Mouse (Mus musculus) liver, embryonic 13.5 days (tissue): ENCODE results near the gene Samhd1. TPM values are rescaled to one million over a fixed set of nuclear protein-coding genes. Genes with fewer than 3 reads are reported as not detected.

Source experiments
- ATAC-seq: fragments of 200-750 bp; cut with Nextera tagmentation; 2 replicates; pipeline ENCODE4 v1.8.0; 2017; ENCODE audit warnings: low read depth, mild to moderate bottlenecking, moderate number of reproducible peaks, moderate library complexity
- DNase-seq: peaks from one replicate; pipeline ENCODE4 v3.0.0; 2022
- H3K27ac ChIP-seq: fragments of 300-500 bp; sonication (generic); 2 replicates; pipeline ENCODE4 v1.5.1; 2015; ENCODE audit warnings: moderate library complexity, mild to moderate bottlenecking, inconsistent platforms
- H3K27me3 ChIP-seq: fragments of 300-500 bp; sonication (generic); 2 replicates; pipeline ENCODE4 v1.6.1; 2015; ENCODE audit warnings: mild to moderate bottlenecking, inconsistent platforms
- H3K36me3 ChIP-seq: fragments of 300-500 bp; sonication (generic); 2 replicates; pipeline ENCODE4 v1.6.1; 2015; ENCODE audit warnings: mild to moderate bottlenecking, inconsistent platforms
- H3K4me1 ChIP-seq: fragments of 300-500 bp; sonication (generic); replicated peaks from 2 replicates; pipeline ENCODE4 v1.6.1; 2015; ENCODE audit warnings: inconsistent platforms
- H3K4me2 ChIP-seq: fragments of 300-500 bp; sonication (generic); 2 replicates; pipeline ENCODE4 v1.6.1; 2015; ENCODE audit warnings: inconsistent platforms, mild to moderate bottlenecking, moderate library complexity
- H3K4me3 ChIP-seq: fragments of 300-500 bp; sonication (generic); replicated peaks from 2 replicates; pipeline ENCODE4 v1.5.1; 2015; ENCODE audit warnings: mild to moderate bottlenecking, inconsistent platforms
- H3K9ac ChIP-seq: fragments of 300-500 bp; sonication (generic); 2 replicates; pipeline ENCODE4 v1.6.1; 2015; ENCODE audit warnings: mild to moderate bottlenecking, inconsistent platforms
- H3K9me3 ChIP-seq: fragments of 300-500 bp; sonication (generic); replicated peaks from 2 replicates; pipeline ENCODE4 v1.6.1; 2016; ENCODE audit warnings: inconsistent platforms
- WGBS: fragments of 180-500 bp; shearing (Covaris S2); methylation state at CpG from one replicate; pipeline ENCODE4 v1.1.7; 2015; ENCODE audit not compliant: insufficient replicate concordance; 5-methylcytosine and 5-hydroxymethylcytosine counted together
- polyA plus RNA-seq: library from polyadenylated mRNA; unstranded; fragments of >200 nt; fragmentation: Nextera tagmentation; extraction: Ambion mirVana; gene quantifications from 2 replicates; pipeline ENCODE4 v1.2.1, GENCODE M21; 2015

Gene Samhd1
- polyA plus RNA-seq, 1 experiment from 2014 or later: 19.4 TPM

DNA sequence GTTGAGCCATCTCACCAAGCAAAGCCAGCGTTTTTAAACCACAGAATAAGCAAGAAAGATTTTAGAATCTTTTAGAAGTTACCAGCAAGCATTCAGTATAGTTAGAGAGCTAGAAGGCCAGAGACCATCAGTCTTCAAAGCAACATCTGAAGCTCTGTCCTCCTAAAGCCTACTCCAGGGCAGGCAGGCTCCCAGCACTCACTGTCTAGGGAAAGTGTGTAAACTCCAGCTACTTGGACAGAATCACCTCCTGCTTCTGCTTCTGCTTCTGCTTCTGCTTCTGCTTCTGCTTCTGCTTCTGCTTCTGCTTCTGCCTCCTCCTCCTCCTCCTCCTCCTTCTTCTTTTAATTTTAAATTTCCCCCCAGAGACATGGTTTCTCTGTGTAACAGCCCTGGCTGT lies 21.0 kb upstream of the Samhd1 start:
- Histone ChIP-seq H3K9me3 (no peaks in the 10 kb centered on the region), H3K27me3 (no peaks in the 10 kb centered on the region), H3K4me1 (no peaks in the 10 kb centered on the region), H3K4me3 (no peak overlapping the region), H3K9ac (no peak overlapping the region), H3K27ac (no peak overlapping the region), H3K4me2 (no peak overlapping the region), H3K36me3 (peaks cover 89% of the 10 kb centered on the region)
- 67% methylated on average over 1 of the region's 1 CpGs for WGBS
- DNase-seq (no peak), ATAC-seq (no peak)

DNA sequence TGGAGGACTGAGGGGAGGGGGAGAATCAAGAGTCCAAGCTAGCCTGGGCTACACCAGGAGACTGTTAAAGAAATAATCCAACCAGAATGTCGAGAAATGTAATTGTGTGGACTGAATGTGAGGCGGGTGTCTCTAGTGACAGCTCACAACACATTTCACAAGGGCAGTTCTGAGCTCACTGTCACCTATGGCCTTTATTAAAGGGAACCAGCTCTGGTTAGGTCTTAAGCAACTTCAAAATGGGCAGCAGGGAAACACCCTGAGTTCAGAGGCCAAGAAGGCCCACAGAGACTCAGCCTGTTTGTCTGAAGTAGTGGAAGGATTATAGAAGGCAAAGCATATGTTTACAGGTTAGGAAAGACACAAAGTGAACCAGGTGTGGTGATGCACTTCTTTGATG lies 18.2 kb upstream of the Samhd1 start:
- DNase-seq (no peak), ATAC-seq (no peak)
- no peak overlapping the region for H3K9ac ChIP-seq
- 82% methylated on average over 2 of the region's 2 CpGs for WGBS
- H3K9me3 ChIP-seq: no peaks in the 10 kb centered on the region
- H3K4me3 ChIP-seq: no peak overlapping the region
- H3K4me2 ChIP-seq: no peak overlapping the region
- H3K4me1 ChIP-seq: 0 out of 2 replicates have a peak, but pooled peaks cover 6% of the 10 kb centered on the region
- no peaks in the 10 kb centered on the region for H3K27me3 ChIP-seq
- H3K27ac ChIP-seq: no peak overlapping the region
- peaks cover 89% of the 10 kb centered on the region for H3K36me3 ChIP-seq

DNA sequence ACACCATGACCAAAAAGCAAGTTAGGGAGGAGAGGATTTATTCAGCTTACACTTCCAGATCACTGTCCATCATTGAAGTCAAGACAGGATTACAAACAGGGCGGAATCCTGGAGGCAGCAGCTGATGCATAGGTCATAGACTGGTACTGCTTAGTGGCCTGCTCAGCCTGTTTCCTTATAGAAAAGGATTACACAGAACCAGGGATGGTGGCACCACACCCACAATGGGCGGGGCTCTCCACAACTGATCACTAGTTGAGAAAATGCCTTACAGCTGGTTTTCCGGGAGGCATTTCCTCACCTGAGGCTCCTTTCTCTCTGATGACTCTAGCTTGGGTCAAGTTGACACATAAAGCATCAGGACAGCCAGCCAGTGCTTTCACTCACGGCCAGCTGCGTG lies 13.4 kb upstream of the Samhd1 start:
- Histone ChIP-seq H3K4me1 (0 out of 2 replicates have a peak, but pooled peaks cover 6% of the 10 kb centered on the region), H3K4me2 (no peak overlapping the region), H3K9me3 (no peaks in the 10 kb centered on the region), H3K4me3 (no peak overlapping the region), H3K9ac (no peak overlapping the region), H3K27ac (no peak overlapping the region), H3K27me3 (no peaks in the 10 kb centered on the region), H3K36me3 (peaks cover 83% of the 10 kb centered on the region)
- ATAC-seq (no peak), DNase-seq (no peak)
- WGBS: 84% methylated on average over 5 of the region's 5 CpGs

DNA sequence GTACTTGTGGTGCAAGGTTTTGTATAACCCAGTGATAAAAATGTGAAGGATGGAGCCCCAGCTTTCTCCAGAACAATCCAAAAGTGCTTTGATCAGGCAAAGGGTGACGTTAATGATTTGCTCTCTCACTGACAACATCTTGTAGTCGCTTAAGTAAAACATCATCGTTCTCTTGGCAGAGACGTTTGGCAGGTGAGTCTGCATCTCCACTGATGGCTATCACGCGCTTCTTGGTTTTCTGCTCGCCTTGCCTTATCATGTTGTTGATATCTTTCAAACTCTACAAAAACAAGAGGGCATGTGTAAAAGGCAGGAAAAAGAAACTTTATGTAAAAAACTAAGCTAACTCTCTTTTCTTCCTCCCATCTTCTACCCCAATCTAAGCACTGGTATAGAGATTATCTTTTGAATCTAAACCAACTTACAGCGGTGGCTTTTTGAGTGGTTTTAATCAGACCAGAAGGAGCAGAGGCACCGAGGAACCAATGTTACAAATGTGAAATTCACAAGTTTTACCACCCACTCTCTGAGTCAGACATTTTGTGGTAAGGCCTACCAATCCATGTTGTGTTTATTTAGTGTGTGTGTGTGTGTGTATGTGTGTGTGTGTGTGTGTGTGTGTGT lies 12.4 kb upstream of the Samhd1 start:
- H3K4me1 ChIP-seq: 0 out of 2 replicates have a peak, but pooled peaks cover 6% of the 10 kb centered on the region
- no peaks in the 10 kb centered on the region for H3K9me3 ChIP-seq
- no peak overlapping the region for H3K9ac ChIP-seq
- H3K4me3 ChIP-seq: no peak overlapping the region
- ATAC-seq (no peak), DNase-seq (no peak)
- peaks cover 75% of the 10 kb centered on the region for H3K36me3 ChIP-seq
- H3K4me2 ChIP-seq: no peak overlapping the region
- no peak overlapping the region for H3K27ac ChIP-seq
- H3K27me3 ChIP-seq: no peaks in the 10 kb centered on the region
- 81% methylated on average over 9 of the region's 9 CpGs for WGBS

DNA sequence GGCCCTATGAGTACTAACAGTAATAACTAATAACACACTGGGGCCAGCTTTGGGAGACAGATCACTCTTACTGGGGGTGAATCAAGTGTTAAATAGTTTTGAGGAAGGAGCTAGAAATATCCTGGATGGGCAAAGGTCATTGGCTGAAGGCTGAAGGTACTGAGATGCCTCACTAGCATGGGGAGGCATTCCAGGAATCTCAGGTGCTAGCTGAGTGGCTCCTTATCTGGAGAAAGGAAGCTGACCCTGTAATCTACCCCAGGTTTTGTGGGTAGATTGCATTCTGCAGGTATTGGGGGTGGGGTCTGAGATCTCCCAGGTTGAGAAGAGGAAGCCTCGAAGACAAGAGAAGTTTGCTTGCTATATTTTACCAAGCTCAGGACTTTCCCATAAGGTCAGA lies 10.1 kb upstream of the Samhd1 start:
- H3K4me2 ChIP-seq: no peak overlapping the region

DNA sequence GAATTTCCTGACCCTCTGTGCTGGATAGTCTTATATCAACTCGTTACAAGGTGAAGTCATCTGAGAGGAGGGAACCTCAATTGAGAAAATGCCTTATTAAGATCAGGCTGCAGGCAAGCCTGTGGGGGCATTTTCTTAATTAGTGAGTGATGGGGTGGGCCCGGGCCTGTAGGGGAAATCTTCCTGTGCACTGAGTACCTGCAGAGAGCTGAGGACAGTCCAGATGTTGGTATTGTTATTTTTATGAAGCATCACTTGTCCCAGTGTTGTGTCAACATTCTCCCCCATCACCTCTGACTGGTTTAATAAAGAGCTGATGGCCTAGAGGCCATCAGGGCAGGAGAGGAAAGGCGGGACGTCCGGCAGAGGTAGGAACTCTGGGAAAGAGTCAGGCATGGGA lies 9.1 kb upstream of the Samhd1 start:
- Histone ChIP-seq H3K9me3 (no peaks in the 10 kb centered on the region), H3K9ac (no peak overlapping the region), H3K36me3 (peaks cover 42% of the 10 kb centered on the region), H3K4me3 (no peak overlapping the region), H3K4me1 (peaks cover 6% of the 10 kb centered on the region; the same call in 1 of the 2 replicates), H3K4me2 (no peak overlapping the region), H3K27me3 (no peaks in the 10 kb centered on the region), H3K27ac (no peak overlapping the region)
- 87% methylated on average over 5 of the region's 5 CpGs for WGBS
- DNase-seq (no peak), ATAC-seq (no peak)

More for the DNA sequence above, 10.1 kb upstream of the Samhd1 start:
- ATAC-seq: no peak
- 51% methylated on average over 1 of the region's 1 CpGs for WGBS
- Histone ChIP-seq H3K36me3 (peaks cover 52% of the 10 kb centered on the region), H3K9ac (no peak overlapping the region), H3K27me3 (no peaks in the 10 kb centered on the region), H3K9me3 (no peaks in the 10 kb centered on the region), H3K27ac (no peak overlapping the region), H3K4me3 (no peak overlapping the region), H3K4me1 (0 out of 2 replicates have a peak, but pooled peaks cover 6% of the 10 kb centered on the region)
- DNase-seq: no peak

DNA sequence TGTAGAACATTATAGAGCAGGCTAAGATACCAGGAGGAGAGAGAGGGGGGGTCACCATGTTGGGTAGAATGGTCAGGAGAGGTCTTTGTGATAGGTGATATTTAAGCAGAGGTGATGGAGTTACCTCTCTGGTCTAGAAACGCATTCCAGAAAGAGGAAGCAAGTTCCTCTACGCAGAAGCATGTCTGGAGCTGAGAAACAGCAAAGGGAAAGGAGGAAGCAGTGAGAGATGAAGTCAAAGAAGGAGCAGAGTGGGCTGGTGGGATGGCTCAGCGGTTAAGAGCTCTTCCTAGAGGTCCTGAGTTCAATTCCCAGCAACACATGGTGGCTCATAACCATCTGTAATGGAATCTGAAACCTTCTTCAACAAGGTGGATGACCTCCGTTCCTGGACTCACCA lies 6.9 kb upstream of the Samhd1 start:
- Histone ChIP-seq H3K4me2 (no peak overlapping the region), H3K27me3 (no peaks in the 10 kb centered on the region), H3K9me3 (no peaks in the 10 kb centered on the region), H3K36me3 (peaks cover 21% of the 10 kb centered on the region), H3K9ac (no peak overlapping the region), H3K4me3 (no peak overlapping the region), H3K27ac (no peak overlapping the region), H3K4me1 (peaks cover 8% of the 10 kb centered on the region)
- no peak for DNase-seq
- no peak for ATAC-seq
- 40% methylated on average over 4 of the region's 4 CpGs for WGBS

DNA sequence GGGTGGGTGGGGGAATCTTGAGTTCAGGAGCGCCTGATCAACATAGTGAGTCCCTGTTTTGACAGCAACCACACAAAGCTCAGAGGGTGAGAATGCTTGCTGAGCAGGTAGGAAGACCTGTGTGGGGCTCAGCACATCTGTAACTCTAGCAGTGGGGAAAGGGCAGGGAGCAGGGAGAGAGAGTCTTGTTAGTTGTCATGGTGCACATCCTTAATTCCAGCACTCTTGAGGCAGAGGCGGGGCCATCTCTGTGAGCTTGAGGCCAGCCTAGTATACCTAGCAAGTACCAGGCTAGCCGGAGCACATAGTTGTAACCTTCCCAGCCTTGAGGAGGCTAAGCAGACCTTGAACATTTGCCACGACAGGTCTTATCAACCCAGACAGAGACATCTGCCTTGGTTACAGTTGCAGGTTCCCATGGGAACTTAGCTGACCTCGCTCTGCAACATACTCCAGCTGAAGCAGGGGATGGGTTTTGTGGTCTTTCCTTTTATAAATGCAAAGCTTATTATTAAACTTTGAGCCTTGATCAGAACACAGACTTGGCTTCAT lies 4.3 kb upstream of the Samhd1 start:
- WGBS: 46% methylated on average over 5 of the region's 5 CpGs
- Histone ChIP-seq H3K4me1 (peaks cover 23% of the 10 kb centered on the region), H3K27ac (no peak overlapping the region), H3K4me3 (no peak overlapping the region), H3K36me3 (peaks cover 5% of the 10 kb centered on the region), H3K4me2 (no peak overlapping the region), H3K27me3 (no peaks in the 10 kb centered on the region), H3K9me3 (no peaks in the 10 kb centered on the region), H3K9ac (no peak overlapping the region)
- no peak for ATAC-seq
- no peak for DNase-seq

DNA sequence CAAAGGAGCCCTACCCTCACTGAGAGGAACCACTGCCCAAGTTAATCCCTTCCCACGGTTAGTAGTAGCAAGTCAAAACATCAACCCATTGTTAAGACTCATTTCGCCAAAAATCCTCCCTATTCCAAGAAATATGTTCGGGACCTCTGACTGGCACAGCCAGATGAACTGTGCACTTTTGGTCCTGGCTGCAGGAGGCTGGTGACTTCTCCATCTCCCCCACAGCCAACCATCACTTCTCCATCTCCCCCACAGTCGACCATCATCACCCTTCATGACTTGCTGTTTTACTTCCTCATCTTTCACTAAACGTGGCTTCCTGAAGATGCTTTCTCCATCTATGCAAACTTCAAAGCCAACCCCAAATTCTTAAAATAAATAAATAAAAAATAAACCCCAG lies 3.7 kb upstream of the Samhd1 start:
- 36% methylated on average over 5 of the region's 5 CpGs for WGBS
- no peaks in the 10 kb centered on the region for H3K9me3 ChIP-seq

DNA sequence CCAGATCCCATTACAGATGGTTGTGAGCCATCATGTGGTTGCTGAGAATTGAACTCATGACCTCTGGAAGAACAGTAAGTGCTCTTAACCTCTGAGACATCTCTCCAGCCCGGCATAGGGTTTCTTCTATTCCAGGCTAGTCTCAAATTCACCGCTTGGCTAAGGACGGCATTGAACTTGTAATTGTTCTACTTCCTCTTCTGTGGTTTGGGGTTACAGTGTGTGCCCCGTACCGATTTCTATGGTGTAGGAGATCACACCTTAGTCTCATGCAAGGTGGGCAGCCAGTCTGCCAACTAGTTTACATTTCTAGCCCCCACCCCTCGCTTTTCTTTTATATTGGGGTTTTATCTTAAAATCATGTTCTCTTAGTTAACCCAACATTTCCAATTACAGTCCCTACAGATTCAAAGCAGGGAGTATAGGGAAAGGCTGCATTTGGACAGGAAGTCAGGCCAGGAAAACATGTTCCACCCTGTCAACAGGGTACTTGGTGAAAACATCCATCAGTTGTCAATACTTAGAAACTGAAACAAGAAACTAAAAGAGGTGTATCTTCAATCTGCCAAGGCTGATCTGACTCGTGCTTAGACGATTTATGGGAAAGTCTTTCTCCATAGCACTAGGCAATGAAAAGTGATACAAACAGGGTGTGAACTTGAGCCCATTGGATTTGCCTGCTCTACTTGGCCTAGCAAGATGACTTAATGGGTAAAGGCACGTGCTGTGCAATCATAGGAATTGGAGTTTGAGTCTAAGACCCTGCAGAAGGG lies 3.1 kb upstream of the Samhd1 start:
- no peaks in the 10 kb centered on the region for H3K27me3 ChIP-seq
- no peaks in the 10 kb centered on the region for H3K9me3 ChIP-seq
- no peak overlapping the region for H3K4me3 ChIP-seq
- no peak for ATAC-seq
- H3K4me1 ChIP-seq: peaks cover 33% of the 10 kb centered on the region
- 44% methylated on average over 9 of the region's 9 CpGs for WGBS
- no peak overlapping the region for H3K9ac ChIP-seq
- H3K4me2 ChIP-seq: no peak overlapping the region
- DNase-seq: no peak
- no peaks in the 10 kb centered on the region for H3K36me3 ChIP-seq
- H3K27ac ChIP-seq: no peak overlapping the region

More for the DNA sequence above, 3.7 kb upstream of the Samhd1 start:
- Histone ChIP-seq H3K9ac (no peak overlapping the region), H3K27ac (no peak overlapping the region), H3K27me3 (no peaks in the 10 kb centered on the region), H3K4me2 (no peak overlapping the region), H3K36me3 (0 out of 2 replicates have a peak, but pooled peaks cover under 1% of the 10 kb centered on the region), H3K4me1 (peaks cover 26% of the 10 kb centered on the region), H3K4me3 (no peak overlapping the region)
- DNase-seq (no peak), ATAC-seq (no peak)

DNA sequence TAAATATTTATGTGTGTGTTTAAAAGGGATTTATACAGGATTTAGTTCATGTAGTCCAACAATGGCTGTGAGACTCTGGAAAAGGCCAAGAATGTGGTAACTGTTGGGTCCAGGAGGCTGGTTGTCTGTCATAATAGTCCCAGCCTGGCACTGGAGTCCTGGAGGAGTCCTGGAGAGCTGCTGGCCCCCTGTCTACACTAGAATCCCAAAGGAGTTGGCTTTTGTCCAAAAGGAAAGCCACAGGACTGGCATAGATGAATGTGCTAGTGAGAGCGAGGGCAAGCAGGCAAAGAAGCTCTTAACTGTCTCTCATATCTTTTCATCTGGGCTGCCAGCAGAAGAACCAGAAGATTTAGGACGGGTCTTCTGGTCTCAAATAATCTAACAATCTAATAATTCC lies 1.6 kb upstream of the Samhd1 start:
- Histone ChIP-seq H3K9me3 (no peaks in the 10 kb centered on the region), H3K4me1 (peaks cover 48% of the 10 kb centered on the region), H3K4me2 (no peak overlapping the region), H3K36me3 (no peaks in the 10 kb centered on the region), H3K27ac (peak overlapping the region; percentile 41; the same call in 1 of the 2 replicates), H3K27me3 (no peaks in the 10 kb centered on the region), H3K4me3 (no peak overlapping the region), H3K9ac (no peak overlapping the region)
- DNase-seq (no peak), ATAC-seq (no peak)
- WGBS: 60% methylated on average over 2 of the region's 2 CpGs
